In the genomic region with DNA sequence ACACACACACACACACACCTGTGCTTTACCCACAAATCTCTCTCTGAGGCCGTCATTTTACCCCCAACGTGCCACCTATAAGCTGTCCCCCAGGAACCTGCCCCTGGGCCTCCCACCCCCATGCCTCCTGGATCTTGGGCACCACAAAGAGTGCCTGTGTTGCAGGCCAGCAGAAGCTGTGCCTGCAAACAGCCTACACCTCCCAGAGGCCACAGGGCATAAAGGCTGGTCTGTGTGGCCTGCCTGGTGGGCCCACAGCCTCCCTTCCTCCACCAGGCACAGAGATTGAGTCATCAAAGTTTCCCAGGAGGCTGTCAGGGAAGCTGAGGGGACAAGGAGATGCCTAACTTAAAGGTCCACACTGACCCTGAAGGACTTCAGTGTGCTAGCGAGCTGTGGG, we compare ENCODE assay signal across 17 mouse cellular contexts.
A peak's percentile ranks its signal among the peaks of the same experiment; 100 is the strongest.
DNase-seq lines count a peak whose midpoint lies in the region; ATAC-seq lines count a peak whose summit lies in the region.
"Had no signal": no experiment of that assay in that cellular context is flagged by ENCODE, and none has a peak within 500 bp of the region (broad histone marks: within the 10 kb centered on the region; RNA-seq: fewer than 3 reads in every experiment).

No protein-coding gene starts in this region.

- peaks cover 14% of the 10 kb centered on the region for H3K4me1 ChIP-seq in heart, embryonic 10.5 days
- peaks cover 11% of the 10 kb centered on the region; the same call in 1 of the 2 replicates for H3K4me1 ChIP-seq in kidney, embryonic 16.5 days (ENCODE audit: insufficient read depth, low read length)
- peaks cover 19% of the 10 kb centered on the region for H3K4me1 ChIP-seq in intestine, embryonic 15.5 days (replicated peaks)

- intact Hi-C loops in heart, postnatal 14 days (cut with DNase I): no loop called here

- peak overlapping the region; percentile 32; the same call in 1 of the 2 replicates for H3K27ac ChIP-seq in heart, embryonic 10.5 days
- H3K27ac ChIP-seq in kidney, embryonic 16.5 days (ENCODE audit: low read length): no peak overlapping the region
- peak overlapping the region; percentile 60; the same call in 1 of the 2 replicates for H3K27ac ChIP-seq in intestine, embryonic 15.5 days
- H3K27ac ChIP-seq: embryonic facial prominence, embryonic 13.5 days; liver, embryonic 14.5 days had no signal

- no peak overlapping the region for H3K4me2 ChIP-seq in kidney, embryonic 16.5 days (replicated peaks; ENCODE audit: low read depth, low read length)
- no peak overlapping the region for H3K4me2 ChIP-seq in intestine, embryonic 15.5 days (replicated peaks)
- H3K4me2 ChIP-seq: embryonic facial prominence, embryonic 13.5 days had no signal

- DNase-seq in heart, embryonic 10.5 days (ENCODE audit: low spot score): no peak
- DNase-seq in heart, postnatal 14 days: no peak
- no peak for DNase-seq in kidney, adult 8-10 months
- DNase-seq in brain, adult 2 months (ENCODE audit: low read depth, low spot score): peak; percentile 79
- no peak for DNase-seq in ovary, postnatal 14 days (ENCODE audit: low spot score)
- DNase-seq in embryo, embryonic 9.5 days (ENCODE audit: extremely low spot score): no peak
- DNase-seq: cerebellum, adult 8-10 months; gastrocnemius, postnatal 25 days; right cerebral cortex, postnatal 4 days had no signal

- peaks cover 10% of the 10 kb centered on the region; the same call in 1 of the 2 replicates for H3K27me3 ChIP-seq in heart, embryonic 10.5 days (ENCODE audit: insufficient read depth, poor library complexity, severe bottlenecking)
- H3K27me3 ChIP-seq in kidney, embryonic 16.5 days (ENCODE audit: insufficient read depth, low read length): no peaks in the 10 kb centered on the region
- no peaks in the 10 kb centered on the region for H3K27me3 ChIP-seq in intestine, embryonic 15.5 days (replicated peaks)
- H3K27me3 ChIP-seq: embryonic facial prominence, embryonic 13.5 days had no signal

- H3K9ac ChIP-seq in kidney, embryonic 16.5 days (replicated peaks; ENCODE audit: low read length): no peak overlapping the region
- H3K9ac ChIP-seq in intestine, embryonic 15.5 days: no peak overlapping the region
- H3K9ac ChIP-seq: embryonic facial prominence, embryonic 13.5 days; liver, embryonic 14.5 days had no signal

- H3K9me3 ChIP-seq in heart, embryonic 10.5 days: no peaks in the 10 kb centered on the region
- no peaks in the 10 kb centered on the region for H3K9me3 ChIP-seq in kidney, embryonic 16.5 days (ENCODE audit: low read length)
- no peaks in the 10 kb centered on the region for H3K9me3 ChIP-seq in intestine, embryonic 15.5 days
- H3K9me3 ChIP-seq: embryonic facial prominence, embryonic 13.5 days had no signal

- peak; percentile 50 for ATAC-seq in kidney, embryonic 16.5 days (ENCODE audit: low FRiP score, low TSS enrichment)
- ATAC-seq in intestine, embryonic 15.5 days: no peak
- ATAC-seq: forebrain, embryonic 14.5 days; inflammation-experienced regulatory T-cells, adult 6 months had no signal

- 63% methylated on average over 3 of the region's 3 CpGs for WGBS in heart, embryonic 10.5 days
- 79% methylated on average over 3 of the region's 3 CpGs for WGBS in kidney, embryonic 16.5 days
- WGBS in intestine, embryonic 15.5 days: 73% methylated on average over 3 of the region's 3 CpGs

- no peak overlapping the region for H3K4me3 ChIP-seq in heart, embryonic 10.5 days
- H3K4me3 ChIP-seq in kidney, embryonic 16.5 days (ENCODE audit: low read length): no peak overlapping the region
- no peak overlapping the region for H3K4me3 ChIP-seq in intestine, embryonic 15.5 days (replicated peaks)
- H3K4me3 ChIP-seq: embryonic facial prominence, embryonic 13.5 days; left cerebral cortex, adult 2 months; myocyte had no signal

- H3K36me3 ChIP-seq in heart, embryonic 10.5 days: no peaks in the 10 kb centered on the region
- H3K36me3 ChIP-seq in kidney, embryonic 16.5 days (ENCODE audit: insufficient read depth, low read length): no peaks in the 10 kb centered on the region
- no peaks in the 10 kb centered on the region for H3K36me3 ChIP-seq in intestine, embryonic 15.5 days
- H3K36me3 ChIP-seq: embryonic facial prominence, embryonic 13.5 days had no signal
